Mouse (Mus musculus): ENCODE measurements around the gene Parp2. TPM values are rescaled to one million over a fixed set of nuclear protein-coding genes. Genes with fewer than 3 reads are reported as not detected.
"Not testable (repeated sequence)": the region's sequence is repeated elsewhere in the genome, so short reads cannot be mapped to it uniquely, and the experiment has no call there.

Parp2 gene
- total RNA-seq, 2 experiments from 2014 or later: 25.8 to 27.1 TPM

- no peak overlapping the region for H3K27ac ChIP-seq
- TF ChIP-seq CTCF (IDR thresholded peaks at IDR 0.05): no peak
- no peak overlapping the region for H3K4me3 ChIP-seq
- intact Hi-C loops (cut with DNase I): no loop called here
- DNase-seq (ENCODE audit: extremely low spot score in 1 of 2, low spot score in 2 of 2): no peak
Measured at GRCm38 (mm10) chr14:50833964-50834363, 26.3 kb downstream of the Parp2 start.

GRCm38 (mm10) chr14:50834435-50834834 lies 26.8 kb downstream of the Parp2 start:
- no peak overlapping the region for H3K4me3 ChIP-seq
- DNase-seq (ENCODE audit: extremely low spot score in 1 of 2, low spot score in 2 of 2): no peak
- no peak for TF ChIP-seq CTCF (IDR thresholded peaks at IDR 0.05)
- intact Hi-C loops (cut with DNase I): no loop called here
- no peak overlapping the region for H3K27ac ChIP-seq

DNA sequence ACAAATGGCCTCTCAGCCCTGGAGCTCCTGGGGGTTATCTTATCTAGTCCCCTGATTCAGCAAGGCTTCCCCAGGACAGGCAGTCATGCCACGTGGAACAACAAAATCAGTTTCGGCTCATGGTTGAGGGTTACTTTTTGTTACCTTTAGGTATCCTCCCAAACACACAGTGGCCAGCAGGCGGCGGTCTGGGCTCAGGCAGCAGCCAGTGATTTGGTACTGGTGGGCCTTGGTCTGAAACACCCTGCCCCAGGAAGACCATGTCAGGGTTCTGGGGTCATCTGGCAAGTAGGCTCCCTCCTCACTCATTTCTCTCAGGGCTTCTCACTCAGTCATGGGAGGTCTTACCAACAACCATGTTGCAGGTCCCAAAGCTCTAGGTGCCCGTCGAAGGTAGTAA lies 29.6 kb downstream of the Parp2 start:
- peak; percentile 23 for TF ChIP-seq CTCF (IDR thresholded peaks at IDR 0.05)
- Histone ChIP-seq H3K27ac (no peak overlapping the region), H3K4me3 (no peak overlapping the region)
- no peak for DNase-seq (ENCODE audit: extremely low spot score in 1 of 2, low spot score in 2 of 2)
- intact Hi-C loops (cut with DNase I): no loop called here

DNA sequence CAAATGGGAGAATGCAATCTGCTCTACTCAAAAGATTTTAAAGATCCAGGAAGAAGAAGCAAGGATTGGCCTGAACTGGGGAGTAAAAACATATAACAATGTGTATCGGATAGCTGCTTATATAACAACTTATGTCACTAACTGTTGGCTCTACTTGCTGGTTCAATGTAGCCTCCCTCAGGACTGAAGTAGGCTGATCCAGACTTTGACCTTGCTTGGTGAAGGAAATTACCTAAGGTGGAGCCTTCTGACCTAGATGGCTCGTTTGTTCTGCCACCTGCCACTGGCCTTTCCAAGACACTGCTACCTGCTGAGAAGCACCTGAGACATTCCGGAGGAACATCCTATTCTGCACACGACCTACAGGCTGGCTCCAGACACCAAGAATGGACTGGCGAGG lies 48.1 kb downstream of the Parp2 start:
- Histone ChIP-seq H3K4me3 (no peak overlapping the region), H3K27ac (no peak overlapping the region)
- TF ChIP-seq CTCF (IDR thresholded peaks at IDR 0.05): no peak
- intact Hi-C loops (cut with DNase I): no loop called here
- no peak for DNase-seq (ENCODE audit: extremely low spot score in 1 of 2, low spot score in 2 of 2)

DNA sequence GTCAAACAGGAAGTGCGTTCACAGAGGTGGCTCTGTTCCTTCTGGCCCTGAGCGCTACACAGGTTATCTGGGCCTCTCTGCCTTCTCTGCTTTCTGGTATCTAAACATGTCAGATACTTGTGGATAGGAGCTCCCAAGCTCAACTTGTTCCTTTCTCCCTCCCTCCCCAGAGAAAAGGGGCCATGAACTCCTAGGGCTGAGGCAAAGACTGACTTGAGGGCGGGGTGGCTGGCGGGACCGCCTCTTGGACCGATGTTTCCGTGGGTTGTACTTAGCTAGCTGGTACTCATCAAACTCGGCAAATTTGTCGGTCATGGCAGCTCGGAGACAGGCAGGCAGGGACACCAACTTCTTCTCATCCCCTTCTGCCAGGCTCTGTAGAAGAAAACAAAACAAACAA lies 55.0 kb downstream of the Parp2 start:
- Histone ChIP-seq H3K27ac (no peak overlapping the region), H3K4me3 (no peak overlapping the region)
- intact Hi-C loops (cut with DNase I): no loop called here
- TF ChIP-seq CTCF (IDR thresholded peaks at IDR 0.05): no peak
- no peak for DNase-seq (ENCODE audit: extremely low spot score in 1 of 2, low spot score in 2 of 2)

- DNase-seq (ENCODE audit: extremely low spot score in 1 of 2, low spot score in 2 of 2); intact Hi-C loops (cut with DNase I); H3K27ac ChIP-seq; H3K4me3 ChIP-seq: not testable (repeated sequence)
Measured at GRCm38 (mm10) chr14:50865005-50865404, 57.4 kb downstream of the Parp2 start.

GRCm38 (mm10) chr14:50866966-50867365 lies 59.3 kb downstream of the Parp2 start:
- Histone ChIP-seq H3K4me3 (no peak overlapping the region), H3K27ac (no peak overlapping the region)
- no peak for TF ChIP-seq CTCF (IDR thresholded peaks at IDR 0.05)
- intact Hi-C loops (cut with DNase I): no loop called here
- DNase-seq (ENCODE audit: extremely low spot score in 1 of 2, low spot score in 2 of 2): no peak

DNA sequence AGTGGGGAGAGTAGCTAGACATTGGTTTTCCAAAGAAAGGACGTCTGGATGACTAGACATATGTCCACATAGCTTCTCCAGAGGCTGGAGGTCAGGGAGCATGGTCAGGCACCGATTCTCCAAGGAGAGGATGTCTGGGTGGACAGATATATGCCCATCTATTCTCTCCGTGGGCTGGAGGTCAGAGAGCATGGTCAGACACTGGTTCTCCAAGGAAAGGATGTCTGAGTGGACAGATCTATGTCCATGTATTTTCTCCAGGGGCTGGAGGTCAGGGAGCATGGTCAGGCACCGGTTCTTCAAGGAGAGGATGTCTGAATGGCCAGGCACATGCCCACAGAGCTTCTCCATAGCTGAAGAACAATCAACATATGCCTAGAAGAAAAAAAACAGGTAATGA lies 60.6 kb downstream of the Parp2 start:
- no peak for TF ChIP-seq CTCF (IDR thresholded peaks at IDR 0.05)
- intact Hi-C loops (cut with DNase I): no loop called here
- no peak overlapping the region for H3K27ac ChIP-seq
- no peak for DNase-seq (ENCODE audit: extremely low spot score in 1 of 2, low spot score in 2 of 2)
- no peak overlapping the region for H3K4me3 ChIP-seq

GRCm38 (mm10) chr14:50868656-50869055 lies 61.0 kb downstream of the Parp2 start:
- Histone ChIP-seq H3K27ac (no peak overlapping the region), H3K4me3 (no peak overlapping the region)
- DNase-seq (ENCODE audit: extremely low spot score in 1 of 2, low spot score in 2 of 2): no peak
- no peak for TF ChIP-seq CTCF (IDR thresholded peaks at IDR 0.05)
- intact Hi-C loops (cut with DNase I): no loop called here

GRCm38 (mm10) chr14:50869889-50870804 lies 62.5 kb downstream of the Parp2 start, which contains the start of gene Tep1:
Gene Tep1, minus strand, starts transcription at chr14:50870560.
- intact Hi-C loops (cut with DNase I): loop anchor here (1.0 kb wide), 1 partner anchor 63 kb away; the partner anchor contains the start of genes Ccnb1ip1 and Parp2
- DNase-seq (ENCODE audit: extremely low spot score in 1 of 2, low spot score in 2 of 2): peak; percentile 35 to 55
- Histone ChIP-seq H3K4me3 (peak within 1 kb of the TSS; percentile 59), H3K27ac (peak within 1 kb of the TSS; percentile 66)
- no peak for TF ChIP-seq CTCF (IDR thresholded peaks at IDR 0.05)

DNA sequence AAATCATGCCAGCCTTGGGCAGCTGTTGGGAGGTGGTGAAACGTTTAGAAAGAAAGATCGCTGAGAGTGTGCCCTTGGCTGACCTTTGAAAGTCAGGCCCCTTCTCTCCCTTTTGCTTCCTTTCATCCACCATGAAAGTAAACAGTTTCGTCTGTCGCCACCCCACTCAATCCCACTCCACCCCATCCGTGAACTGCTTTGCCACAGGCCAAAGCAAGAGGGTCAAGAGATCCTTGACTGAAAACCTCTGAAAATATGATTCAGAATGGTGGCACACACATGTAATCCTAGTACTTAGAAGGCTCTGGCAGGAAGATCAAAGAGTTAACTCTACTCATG lies 63.1 kb downstream of the Parp2 start:
- Histone ChIP-seq H3K4me3 (peak overlapping the region; percentile 59), H3K27ac (0 out of 2 replicates have a peak overlapping the region, but pooled peaks have one; percentile 1)
- DNase-seq (ENCODE audit: extremely low spot score in 1 of 2, low spot score in 2 of 2): no peak
- intact Hi-C loops (cut with DNase I): loop anchor here (1.0 kb wide), 1 partner anchor 63 kb away; the partner anchor contains the start of genes Ccnb1ip1 and Parp2
- TF ChIP-seq CTCF (IDR thresholded peaks at IDR 0.05): no peak

Other genes with a start within 250 kb of the Parp2 start
- gene Olfr744, start 193.0 kb upstream of the Parp2 start, total RNA-seq (2021): not detected
- not detected for gene Olfr745, start 168.5 kb upstream of the Parp2 start, total RNA-seq (2021)
- gene Olfr746, start 160.8 kb upstream of the Parp2 start, total RNA-seq (2021): not detected
- not detected for gene Olfr747, start 114.6 kb upstream of the Parp2 start, total RNA-seq (2021)
- gene Olfr748, start 100.5 kb upstream of the Parp2 start, total RNA-seq (2021): not detected
- not detected for gene Olfr749, start 62.7 kb upstream of the Parp2 start, total RNA-seq (2021)
- gene Ttc5, start 22.3 kb upstream of the Parp2 start, total RNA-seq (2021): 10 to 100 TPM; 50.8 to 62.1 TPM
- not detected for gene Ccnb1ip1, start 109 bp upstream of the Parp2 start, total RNA-seq (2021)
- gene Tep1, start 62.7 kb downstream of the Parp2 start, total RNA-seq (2021): 1 to 10 TPM; 3.2 to 4.4 TPM
- 1 to 10 TPM; 4.8 to 6.4 TPM for gene Klhl33, start 89.7 kb downstream of the Parp2 start, total RNA-seq (2021)
- 10 to 100 TPM; 29.2 to 34.8 TPM for gene Osgep, start 117.1 kb downstream of the Parp2 start, total RNA-seq (2021)
- 10 to 100 TPM; 54.9 to 58.8 TPM for gene Apex1, start 117.1 kb downstream of the Parp2 start, total RNA-seq (2021)
- gene Pip4p1, start 123.0 kb downstream of the Parp2 start, total RNA-seq (2021): 10 to 100 TPM; 95.6 to 98.2 TPM
- gene Pnp, start 123.2 kb downstream of the Parp2 start, total RNA-seq (2021): 10 to 100 TPM; 11.7 to 13.3 TPM
- gene Gm49342, start 136.7 kb downstream of the Parp2 start, total RNA-seq (2021): 1 to 10 TPM; 8.4 to 9.2 TPM
- gene Pnp2, start 148.2 kb downstream of the Parp2 start, total RNA-seq (2021): under 1 TPM; 0.81 to 0.84 TPM
- gene Rnase10, start 199.9 kb downstream of the Parp2 start, total RNA-seq (2021): not detected
- gene Rnase9, start 234.0 kb downstream of the Parp2 start, total RNA-seq (2021): not detected
- not detected for gene Rnase11, start 242.3 kb downstream of the Parp2 start, total RNA-seq (2021)
- not detected for gene Rnase12, start 249.8 kb downstream of the Parp2 start, total RNA-seq (2021)